Mouse (Mus musculus): ENCODE results near the gene BC055324. TPM values are rescaled to one million over a fixed set of nuclear protein-coding genes. Genes with fewer than 3 reads are reported as not detected.

Gene BC055324
- total RNA-seq, 2 experiments from 2014 or later, result 0.54 to 0.61 TPM

Other genes with a start within 250 kb of the BC055324 start
- 10 to 100 TPM; 20.9 to 22.5 TPM for gene Kifap3, start 215.2 kb downstream of the BC055324 start, total RNA-seq (2021)
- 1 to 10 TPM; 5.7 to 6.2 TPM for gene Scyl3, start 65.7 kb downstream of the BC055324 start, total RNA-seq (2021)
- 1 to 10 TPM; 4.1 to 4.5 TPM for gene Mettl18, start 93 bp upstream of the BC055324 start, total RNA-seq (2021)
- gene Sele, start 53.4 kb upstream of the BC055324 start, total RNA-seq (2021), result under 1 TPM; 0.49 to 0.61 TPM
- 1 to 10 TPM in 1 of 2 experiments, under 1 TPM in 1; 1.00 to 1.2 TPM for gene Sell, start 67.2 kb upstream of the BC055324 start, total RNA-seq (2021)
- 1 to 10 TPM; 1.4 to 2.4 TPM for gene Selp, start 120.5 kb upstream of the BC055324 start, total RNA-seq (2021)
- gene F5, start 157.0 kb upstream of the BC055324 start, total RNA-seq (2021), result 1 to 10 TPM; 1.7 to 2.6 TPM